Mouse (Mus musculus) intestine, postnatal 0 days (tissue): ENCODE measurements around the gene Tulp3. TPM values are rescaled to one million over a fixed set of nuclear protein-coding genes. Genes with fewer than 3 reads are reported as not detected.

Source experiments
- ATAC-seq: fragments of 200-750 bp; cut with Nextera tagmentation; 2 replicates; pipeline ENCODE4 v1.8.0; 2017; ENCODE audit warnings: mild to moderate bottlenecking, moderate TSS enrichment, moderate library complexity
- H3K27ac ChIP-seq: fragments of 300-500 bp; sonication (generic); 2 replicates; pipeline ENCODE4 v1.5.1; 2014; ENCODE audit warnings: mild to moderate bottlenecking, low read depth, low read length, moderate library complexity
- H3K27me3 ChIP-seq: fragments of 300-500 bp; sonication (generic); replicated peaks from 2 replicates; pipeline ENCODE4 v1.6.1; 2014; ENCODE audit warnings: low read length, mixed read lengths; ENCODE audit not compliant: control insufficient read depth, insufficient read depth
- H3K36me3 ChIP-seq: fragments of 300-500 bp; sonication (generic); 2 replicates; pipeline ENCODE4 v1.6.1; 2014; ENCODE audit warnings: mild to moderate bottlenecking, moderate library complexity; ENCODE audit not compliant: control insufficient read depth, insufficient read depth
- H3K4me1 ChIP-seq: fragments of 300-500 bp; sonication (generic); replicated peaks from 2 replicates; pipeline ENCODE4 v1.6.1; 2014; ENCODE audit warnings: antibody characterized with exemption, low read length, mixed read lengths; ENCODE audit not compliant: control insufficient read depth, insufficient read depth
- H3K4me2 ChIP-seq: fragments of 300-500 bp; sonication (generic); replicated peaks from 2 replicates; pipeline ENCODE4 v1.6.1; 2014; ENCODE audit warnings: low read depth, mild to moderate bottlenecking, moderate library complexity
- H3K4me3 ChIP-seq: fragments of 300-500 bp; sonication (generic); 2 replicates; pipeline ENCODE4 v1.5.1; 2014; ENCODE audit warnings: low read depth, low read length
- H3K9ac ChIP-seq: fragments of 300-500 bp; sonication (generic); 2 replicates; pipeline ENCODE4 v1.6.1; 2014; ENCODE audit warnings: mild to moderate bottlenecking, low read depth, low read length
- H3K9me3 ChIP-seq: fragments of 300-500 bp; sonication (generic); 2 replicates; pipeline ENCODE4 v1.6.1; 2016; ENCODE audit warnings: mixed run types; ENCODE audit not compliant: control insufficient read depth
- CTCF ChIP-seq: sonication (generic); IDR thresholded peaks from 2 replicates; pipeline ENCODE4 v1.5.1; 2016; ENCODE audit warnings: low read depth, mild to moderate bottlenecking, control low read depth, antibody characterized with exemption, moderate library complexity
- WGBS: fragments of 180-500 bp; shearing (Covaris S2); extraction: QIAGEN DNeasy Blood & Tissue Kit; methylation state at CpG from one replicate; pipeline ENCODE4 v1.1.7; 2014; 5-methylcytosine and 5-hydroxymethylcytosine counted together
- polyA plus RNA-seq: library from polyadenylated mRNA; unstranded; fragments of >200 nt; fragmentation: Nextera tagmentation; extraction: Ambion mirVana; gene quantifications from 2 replicates; pipeline ENCODE4 v1.2.1, GENCODE M21; 2015

The Tulp3 gene
- polyA plus RNA-seq, 1 experiment from 2014 or later, result 3.0 TPM

DNA sequence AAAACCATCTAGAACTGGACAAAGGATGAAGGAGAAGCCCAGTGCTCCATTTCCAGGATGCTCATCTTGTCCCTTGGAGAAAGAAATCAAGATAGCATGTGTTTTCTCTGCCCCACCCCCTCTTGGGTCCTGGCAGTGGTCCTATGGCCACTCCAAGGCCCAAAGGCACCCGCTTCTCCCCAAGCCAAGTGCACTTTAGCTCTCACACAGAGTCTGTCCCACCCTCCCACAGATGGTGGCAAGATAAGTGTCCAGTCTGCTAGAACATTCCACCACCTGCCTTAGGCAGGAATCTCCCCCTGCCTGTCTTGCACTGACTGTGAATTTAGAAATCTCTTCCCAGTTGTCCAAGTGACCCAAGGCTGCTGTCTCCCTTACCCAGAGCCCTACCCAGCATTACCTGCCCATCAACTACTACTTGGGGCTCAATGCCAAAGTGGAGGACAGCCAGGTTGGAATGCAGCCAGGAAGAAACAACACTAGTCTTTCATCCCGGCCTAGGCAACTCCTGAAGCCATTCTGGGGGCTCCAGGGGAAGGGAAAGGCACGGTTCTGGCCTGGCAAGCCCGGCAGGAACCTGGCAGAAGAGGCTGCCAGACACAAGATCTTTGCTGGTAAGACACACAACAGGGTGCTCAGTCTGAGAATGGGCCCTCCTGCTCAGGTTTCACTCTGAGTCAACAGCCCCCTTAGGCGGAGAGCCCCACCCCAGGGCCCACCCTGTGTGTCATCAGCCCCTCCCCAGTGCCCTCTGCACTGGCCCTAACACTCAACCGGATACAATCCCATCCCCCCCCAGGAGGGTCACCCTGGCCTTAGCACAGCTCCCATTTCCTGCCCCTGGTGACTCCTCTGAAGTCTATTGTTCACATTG, 59.5 kb downstream of the Tulp3 start:
- Histone ChIP-seq H3K4me2 (0 out of 2 replicates have a peak overlapping the region, but pooled peaks have one; percentile 6), H3K9me3 (no peaks in the 10 kb centered on the region), H3K27me3 (peaks cover 15% of the 10 kb centered on the region; the same call in 1 of the 2 replicates), H3K27ac (no peak overlapping the region), H3K4me3 (no peak overlapping the region), H3K36me3 (no peaks in the 10 kb centered on the region), H3K9ac (no peak overlapping the region), H3K4me1 (peaks cover 9% of the 10 kb centered on the region; the same call in 1 of the 2 replicates)
- 25% methylated on average over 6 of the region's 6 CpGs for WGBS
- no peak for TF ChIP-seq CTCF
- no peak for ATAC-seq

DNA sequence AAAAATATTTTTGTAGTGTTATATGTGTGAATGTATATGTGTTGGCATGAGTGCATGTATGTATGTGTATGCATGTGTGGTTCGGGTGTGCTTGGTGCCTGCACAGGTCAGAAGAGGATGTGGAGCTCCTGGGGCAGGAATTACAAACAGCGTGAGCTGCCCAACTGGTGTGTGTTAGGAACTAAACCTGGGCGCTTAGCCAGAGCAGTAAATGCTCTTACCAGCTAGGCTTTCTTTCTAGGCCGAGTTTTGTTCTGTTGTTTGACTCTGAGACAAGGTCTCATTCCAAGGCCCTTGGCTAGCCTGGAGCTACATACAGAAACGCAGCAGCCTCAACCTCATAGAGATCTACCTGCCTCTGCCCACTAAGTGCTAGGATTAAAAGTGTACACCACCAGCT, 64.4 kb downstream of the Tulp3 start:
- Histone ChIP-seq H3K36me3 (no peaks in the 10 kb centered on the region), H3K9ac (no peak overlapping the region), H3K4me3 (no peak overlapping the region), H3K27me3 (no peaks in the 10 kb centered on the region), H3K27ac (no peak overlapping the region), H3K4me1 (peaks cover 3% of the 10 kb centered on the region; the same call in 1 of the 2 replicates), H3K4me2 (no peak overlapping the region), H3K9me3 (no peaks in the 10 kb centered on the region)
- ATAC-seq, result no peak
- no peak for TF ChIP-seq CTCF
- 79% methylated on average over 5 of the region's 5 CpGs for WGBS

DNA sequence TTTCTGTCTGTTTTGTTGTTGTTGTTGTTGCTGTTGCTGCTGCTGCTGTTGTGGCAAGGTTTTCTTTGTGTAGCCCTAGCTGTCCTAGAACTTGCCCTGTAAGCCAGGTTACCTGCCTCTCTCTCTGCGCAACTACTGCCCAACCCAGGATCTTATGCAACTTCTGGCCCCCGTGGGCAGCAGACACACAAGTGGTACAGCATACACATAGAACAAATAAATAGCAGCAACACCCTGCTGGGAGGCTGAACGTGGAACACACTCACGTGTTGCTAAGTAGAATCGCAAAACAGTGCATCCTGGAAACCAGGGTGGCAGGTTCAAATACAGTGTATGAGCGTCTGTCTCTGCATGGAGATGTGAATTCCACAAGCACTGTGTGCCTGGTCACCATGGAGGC, 67.0 kb downstream of the Tulp3 start:
- WGBS, result 82% methylated on average over 6 of the region's 6 CpGs
- Histone ChIP-seq H3K4me3 (no peak overlapping the region), H3K4me2 (no peak overlapping the region), H3K9me3 (no peaks in the 10 kb centered on the region), H3K27me3 (no peaks in the 10 kb centered on the region), H3K9ac (no peak overlapping the region), H3K27ac (no peak overlapping the region), H3K4me1 (0 out of 2 replicates have a peak, but pooled peaks cover 4% of the 10 kb centered on the region), H3K36me3 (no peaks in the 10 kb centered on the region)
- no peak for ATAC-seq
- no peak for TF ChIP-seq CTCF

DNA sequence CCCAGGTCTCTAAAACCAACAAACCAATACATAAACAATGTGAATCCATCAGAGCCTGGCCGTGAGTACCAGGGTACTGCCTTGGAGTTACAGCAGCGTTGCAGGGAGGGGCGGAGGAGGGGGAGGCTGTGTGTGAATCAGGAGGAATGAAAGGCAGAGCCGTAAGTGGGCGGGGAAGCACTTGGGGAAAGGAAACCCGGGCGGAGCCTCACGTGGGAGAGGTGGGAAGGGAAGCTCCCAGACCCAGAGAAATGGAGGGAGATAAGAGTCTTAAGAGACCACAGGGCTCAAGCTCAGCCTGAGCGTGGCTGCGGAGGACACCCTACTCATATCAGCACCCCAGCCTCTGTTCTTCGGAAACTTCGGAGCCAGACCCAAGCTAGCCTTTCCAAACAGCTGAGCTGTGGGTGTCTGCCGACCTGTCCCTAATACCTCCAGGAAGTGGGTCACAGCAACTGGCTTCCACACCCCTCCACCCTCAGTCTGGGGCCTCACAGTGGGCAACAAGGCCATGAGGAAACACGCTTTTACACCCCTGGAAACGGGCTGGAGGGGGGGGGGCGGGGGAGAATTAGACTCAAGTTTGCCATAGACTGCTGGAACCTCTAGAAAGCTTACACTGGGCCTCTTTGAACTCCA, 69.7 kb downstream of the Tulp3 start:
- no peaks in the 10 kb centered on the region for H3K36me3 ChIP-seq
- no peaks in the 10 kb centered on the region for H3K9me3 ChIP-seq
- 3% methylated on average over 15 of the region's 16 CpGs for WGBS
- peak overlapping the region; percentile 30 for H3K4me3 ChIP-seq
- H3K27me3 ChIP-seq, result no peaks in the 10 kb centered on the region
- TF ChIP-seq CTCF, result no peak
- peak; percentile 76 for ATAC-seq
- H3K27ac ChIP-seq, result no peak overlapping the region; the same call in 1 of the 2 replicates
- 0 out of 2 replicates have a peak, but pooled peaks cover 4% of the 10 kb centered on the region for H3K4me1 ChIP-seq
- H3K4me2 ChIP-seq, result peak overlapping the region; percentile 63
- H3K9ac ChIP-seq, result 0 out of 2 replicates have a peak overlapping the region, but pooled peaks have one; percentile 23

DNA sequence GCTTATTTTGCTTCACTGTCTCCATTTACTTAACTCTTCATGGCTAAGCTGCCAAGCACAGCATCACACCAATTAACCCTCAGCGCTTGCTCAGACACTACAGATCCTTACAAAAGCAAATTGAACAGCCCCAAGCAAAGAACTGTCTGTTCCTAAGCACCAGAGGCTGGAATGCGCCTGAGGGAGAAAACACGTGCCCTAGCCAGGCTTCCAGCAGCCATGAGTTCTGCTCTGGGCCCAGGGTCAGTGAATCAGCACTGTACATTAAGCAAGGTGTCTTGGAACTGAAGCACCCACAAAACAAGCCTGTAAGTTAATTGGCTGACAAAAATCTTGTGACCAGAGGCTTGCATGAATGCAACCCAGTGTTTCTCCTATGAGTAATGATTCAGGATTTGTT, 73.5 kb downstream of the Tulp3 start:
- Histone ChIP-seq H3K4me1 (0 out of 2 replicates have a peak, but pooled peaks cover 4% of the 10 kb centered on the region), H3K4me2 (no peak overlapping the region), H3K27ac (no peak overlapping the region), H3K9ac (no peak overlapping the region), H3K9me3 (no peaks in the 10 kb centered on the region), H3K27me3 (no peaks in the 10 kb centered on the region), H3K4me3 (no peak overlapping the region), H3K36me3 (no peaks in the 10 kb centered on the region)
- no peak for ATAC-seq
- no peak for TF ChIP-seq CTCF
- WGBS, result 75% methylated on average over 3 of the region's 3 CpGs

DNA sequence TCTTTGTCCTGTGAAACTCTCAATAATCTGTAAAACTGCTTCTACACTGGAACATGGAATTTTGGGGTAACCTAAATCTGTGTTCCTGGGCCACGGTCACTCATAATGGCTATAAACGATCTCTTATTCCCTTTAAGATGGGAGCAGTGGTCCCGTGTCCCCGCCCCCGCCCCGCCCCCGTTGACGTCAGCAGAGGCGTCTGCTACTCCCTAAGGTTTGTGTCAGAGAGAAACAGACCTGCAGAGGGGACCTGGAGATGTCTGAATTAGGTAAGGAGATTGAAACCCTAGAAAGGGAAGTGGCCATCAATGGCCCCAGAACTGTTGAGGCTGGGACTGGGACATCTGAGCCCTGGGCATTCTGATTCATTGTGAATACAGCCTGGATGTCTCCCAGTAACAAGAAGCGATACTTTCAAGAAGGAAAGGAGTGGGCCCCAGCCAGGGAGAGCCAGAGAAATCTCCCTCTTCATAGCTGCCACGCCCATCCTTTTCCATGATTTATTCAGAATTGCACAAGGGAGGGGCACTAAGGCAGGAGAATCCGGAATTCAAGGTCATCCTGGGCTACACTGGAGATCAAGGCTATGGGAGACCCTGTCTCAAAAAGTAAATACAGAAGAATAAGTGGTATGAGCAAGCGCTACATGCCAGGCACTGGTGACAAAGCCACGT, 75.0 kb downstream of the Tulp3 start:
- H3K9me3 ChIP-seq, result no peaks in the 10 kb centered on the region
- H3K4me1 ChIP-seq, result 0 out of 2 replicates have a peak, but pooled peaks cover 2% of the 10 kb centered on the region
- WGBS, result 33% methylated on average over 14 of the region's 14 CpGs
- 0 out of 2 replicates have a peak overlapping the region, but pooled peaks have one; percentile 32 for H3K4me2 ChIP-seq
- H3K4me3 ChIP-seq, result no peak overlapping the region
- TF ChIP-seq CTCF, result no peak
- no peak for ATAC-seq
- H3K27me3 ChIP-seq, result no peaks in the 10 kb centered on the region
- H3K9ac ChIP-seq, result no peak overlapping the region
- no peaks in the 10 kb centered on the region for H3K36me3 ChIP-seq
- no peak overlapping the region for H3K27ac ChIP-seq
